Mouse (Mus musculus) hematopoietic stem cell, adult 5-6 weeks (primary cell): ENCODE measurements at regions not wholly inside any gene's neighbourhood (a gene's known extent, or its start where the extent isn't known, plus 50 kb on each side); places are given as distances from the start of the nearest gene placed in this dataset.
"Not testable (repeated sequence)": the region's sequence is repeated elsewhere in the genome, so short reads cannot be mapped to it uniquely, and the experiment has no call there.

Experiments
- ATAC-seq, 2 experiments: fragments of 125-278 bp in 1 of 2; replicated peaks in 1 of 2; 2 replicates each; pipeline ENCODE4 v1.8.0; 2016 to 2017; ENCODE audit warnings: inconsistent platforms in 2 of 2, mild to moderate bottlenecking in 2 of 2, moderate number of reproducible peaks in 2 of 2, low read depth in 1 of 2, moderate TSS enrichment in 1 of 2; ENCODE audit not compliant: low FRiP score in 2 of 2, poor library complexity in 2 of 2, severe bottlenecking in 2 of 2, insufficient read depth in 1 of 2, low TSS enrichment in 1 of 2

DNA sequence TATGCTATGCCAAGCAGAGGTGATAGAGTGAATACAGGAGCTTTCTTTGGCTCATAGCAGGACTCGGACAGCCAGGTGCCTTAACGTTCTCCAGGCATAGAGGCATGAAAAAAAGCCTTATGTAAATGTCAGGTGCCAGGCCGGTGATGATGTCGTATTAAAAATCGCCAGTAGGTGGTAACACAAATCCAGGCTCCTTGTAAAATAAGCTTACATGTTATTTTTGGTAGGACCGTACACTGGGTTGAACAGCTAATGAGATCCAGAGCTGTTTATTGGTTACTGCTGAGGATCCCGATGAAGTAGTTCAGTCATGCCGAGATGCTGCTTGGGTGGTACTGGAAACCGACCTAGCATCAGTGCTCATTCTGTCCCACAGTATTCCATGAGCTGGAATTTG, 133.1 kb upstream of the Tars start:
- ATAC-seq: peak; percentile 29 to 30; a peak in 2 of 4 replicates

DNA sequence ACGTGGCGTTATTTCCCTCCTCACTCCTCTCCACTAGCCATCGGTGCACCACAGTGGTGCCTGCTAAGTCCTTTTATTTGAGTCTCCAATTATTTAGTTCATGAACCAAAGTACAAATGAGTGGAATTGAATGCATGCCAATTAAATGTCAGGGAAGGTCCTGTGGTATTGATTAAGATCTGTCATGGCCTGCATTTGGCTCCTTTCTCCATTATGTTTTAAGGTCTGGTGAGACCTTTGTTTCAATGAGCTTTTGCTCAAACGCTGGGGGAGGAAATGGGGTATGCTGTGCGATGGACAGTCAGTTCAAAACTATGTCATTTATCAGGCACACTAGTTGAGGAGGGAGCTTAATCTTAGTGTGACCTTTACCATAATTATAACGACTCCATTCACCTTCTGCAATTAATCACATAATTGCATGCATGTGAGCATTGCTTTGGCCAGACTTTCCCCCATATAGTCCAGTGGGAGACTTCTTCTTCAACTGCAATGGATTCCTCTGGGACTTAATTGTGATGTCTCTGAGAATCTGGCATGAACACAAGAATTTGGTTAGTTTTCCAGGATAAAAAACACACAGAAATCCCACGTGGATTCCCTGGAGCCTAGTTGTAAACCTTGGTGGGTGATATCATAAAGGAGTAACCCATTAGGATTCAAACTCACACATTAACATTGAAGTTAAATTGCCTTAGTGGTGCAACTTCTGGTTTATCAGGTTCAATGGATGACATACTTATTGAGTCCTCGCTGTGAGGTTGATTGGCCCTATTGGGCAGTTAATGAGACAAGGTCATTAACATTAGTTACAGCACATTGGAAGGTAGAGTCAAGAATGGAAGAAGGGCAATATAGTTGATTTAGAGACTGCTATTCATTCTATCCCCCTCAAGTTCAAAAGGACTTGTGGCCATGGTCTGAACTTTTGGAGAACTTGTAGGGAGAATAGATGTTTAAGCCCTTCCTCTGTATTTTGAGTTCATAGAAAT, 130.7 kb upstream of the Tars start:
- no peak for ATAC-seq

- no peak for ATAC-seq
These were observed 125.1 kb upstream of the Tars start for GRCm38 (mm10) chr15:11524337-11525106.

GRCm38 (mm10) chr15:11518565-11518964, 119.1 kb upstream of the Tars start:
- no peak for ATAC-seq

- ATAC-seq: no peak
These were observed 118.4 kb upstream of the Tars start for GRCm38 (mm10) chr15:11517892-11518291.

DNA sequence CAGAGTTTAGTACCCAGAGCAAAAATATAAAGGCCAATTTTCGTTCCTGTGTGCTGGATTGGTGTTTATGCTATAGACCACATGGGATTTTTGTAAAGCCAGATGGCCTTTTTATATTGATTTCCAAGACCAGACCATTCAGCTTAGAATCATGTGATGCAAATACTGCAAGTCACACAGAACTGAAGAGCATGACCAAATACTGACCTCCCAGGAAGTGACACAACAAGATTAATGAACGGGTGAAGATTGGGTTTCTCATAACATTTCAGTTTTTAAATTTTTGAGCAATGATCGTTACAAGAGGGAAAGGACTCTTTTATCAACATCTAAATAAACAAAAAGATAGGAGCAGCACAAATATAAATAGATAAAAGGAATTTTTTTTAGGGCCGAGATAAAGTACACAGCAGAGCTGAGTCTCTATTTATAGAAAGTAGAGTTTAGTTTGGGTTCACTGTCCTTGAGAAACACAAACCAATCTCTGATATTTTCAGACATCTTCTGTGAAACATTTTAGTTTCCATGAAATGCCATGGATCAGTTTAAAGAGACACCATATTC, 105.7 kb upstream of the Tars start:
- no peak for ATAC-seq

DNA sequence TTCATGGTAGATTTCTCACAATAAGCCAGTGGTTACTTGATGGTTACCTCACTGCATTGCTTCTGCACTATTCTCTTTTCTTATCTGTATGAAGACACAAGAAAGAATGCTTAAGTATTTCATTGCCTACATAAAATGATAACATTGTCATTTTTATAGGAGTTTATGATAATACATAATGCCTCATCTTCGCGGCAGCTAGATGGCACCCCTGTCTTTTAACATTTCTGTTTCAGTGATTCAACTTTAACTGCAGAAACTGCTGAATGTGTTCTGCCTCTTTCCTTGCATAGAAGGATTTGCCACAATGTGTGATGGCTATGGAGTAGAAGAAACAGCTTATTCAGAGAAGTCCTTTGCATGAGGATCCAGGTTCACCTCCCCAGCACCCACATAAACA, 97.0 kb upstream of the Tars start:
- ATAC-seq: no peak

GRCm38 (mm10) chr15:11489116-11489515, 89.7 kb upstream of the Tars start:
- ATAC-seq: no peak

GRCm38 (mm10) chr15:11487268-11487783, 87.9 kb upstream of the Tars start:
- ATAC-seq: no peak

GRCm38 (mm10) chr15:11483916-11484315, 84.5 kb upstream of the Tars start:
- no peak for ATAC-seq

GRCm38 (mm10) chr15:11479166-11479944, 79.9 kb upstream of the Tars start:
- no peak for ATAC-seq

GRCm38 (mm10) chr15:11476248-11476647, 76.8 kb upstream of the Tars start:
- ATAC-seq: no peak

DNA sequence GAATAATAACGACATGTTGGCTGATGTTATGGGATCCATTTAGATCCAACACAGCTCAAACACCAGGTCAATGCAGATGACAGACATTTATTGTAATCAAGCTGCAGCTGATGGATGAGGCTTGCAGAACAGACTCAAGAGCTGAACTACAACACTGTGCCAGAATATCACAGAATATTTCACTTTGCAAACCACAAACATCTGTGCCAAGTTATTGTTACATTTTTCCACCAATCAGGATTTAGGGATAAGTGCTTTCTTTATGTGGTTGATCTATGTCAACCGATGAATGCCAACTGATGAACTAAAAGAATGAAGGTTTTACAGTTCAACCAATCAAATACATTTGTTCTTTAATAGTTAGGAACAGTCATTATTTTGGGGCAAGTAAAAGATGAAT, 63.9 kb upstream of the Tars start:
- ATAC-seq: no peak

DNA sequence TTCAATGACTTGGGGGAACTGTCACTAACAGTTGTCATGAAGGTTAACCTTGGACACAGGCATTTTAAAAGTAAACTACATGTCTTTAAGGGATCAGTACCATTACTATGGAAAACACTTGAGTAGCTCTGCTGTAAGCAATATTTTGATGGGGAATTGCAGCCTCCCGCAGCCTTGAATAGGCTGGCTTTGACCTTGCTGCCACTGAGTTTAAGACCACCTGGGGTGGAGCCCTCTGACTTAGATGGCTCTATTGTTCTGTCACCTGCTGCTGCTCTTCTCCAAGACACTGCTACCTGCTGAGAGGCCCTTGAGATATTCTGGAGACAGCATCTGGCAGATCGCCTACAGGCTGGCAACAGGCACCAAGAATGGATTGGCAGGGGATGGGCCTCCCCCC, 62.1 kb upstream of the Tars start:
- not testable (repeated sequence) for ATAC-seq

- no peak for ATAC-seq
These were observed 59.8 kb upstream of the Tars start for GRCm38 (mm10) chr15:11459306-11459705.

- no peak for ATAC-seq
These were observed 57.8 kb upstream of the Tars start for GRCm38 (mm10) chr15:11457278-11457677.

DNA sequence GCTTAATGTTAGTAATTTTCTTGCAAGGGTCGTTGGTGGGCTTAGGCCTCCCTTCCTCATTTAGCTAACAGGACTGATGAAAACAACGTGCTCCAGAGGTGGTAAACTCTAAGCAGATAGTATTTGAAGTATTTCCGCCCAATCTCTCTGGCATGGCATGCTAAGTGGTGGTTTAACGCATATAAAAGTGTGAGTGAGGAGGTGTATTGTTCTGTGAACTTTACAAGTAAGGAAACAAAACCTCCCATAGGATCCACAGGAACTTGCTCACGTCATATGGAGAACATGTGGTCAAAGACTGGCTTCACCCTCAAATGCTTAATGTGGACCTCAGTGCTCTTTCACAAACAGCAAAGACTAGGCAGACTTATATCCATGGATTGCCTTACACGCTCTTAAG, 56.5 kb upstream of the Tars start:
- ATAC-seq: no peak
